ENCODE assay signal across 12 mouse cellular contexts in genomic region chr13:47336865-47337441, GRCm38 (mm10).
DNase-seq lines count a peak whose midpoint lies in the region; ATAC-seq lines count a peak whose summit lies in the region.
"Had no signal": no experiment of that assay in that cellular context is flagged by ENCODE, and none has a peak within 500 bp of the region (broad histone marks: within the 10 kb centered on the region; RNA-seq: fewer than 3 reads in every experiment).

No protein-coding gene starts in this region.

- H3K9ac ChIP-seq in embryonic facial prominence, embryonic 14.5 days (ENCODE audit: low read depth, low read length): no peak overlapping the region
- H3K9ac ChIP-seq in neural tube, embryonic 14.5 days (replicated peaks; ENCODE audit: low read depth, low read length): no peak overlapping the region
- no peak overlapping the region for H3K9ac ChIP-seq in neural tube, embryonic 15.5 days (replicated peaks)
- H3K9ac ChIP-seq in stomach, embryonic 16.5 days (ENCODE audit: low read length): no peak overlapping the region
- H3K9ac ChIP-seq: liver, embryonic 14.5 days had no signal

- ATAC-seq in embryonic facial prominence, embryonic 14.5 days (ENCODE audit: low read depth): peak; percentile 44
- ATAC-seq in neural tube, embryonic 14.5 days (ENCODE audit: low read depth): 0 out of 2 replicates have a peak, but pooled peaks have one; percentile 41
- ATAC-seq in neural tube, embryonic 15.5 days (ENCODE audit: low FRiP score): no peak
- no peak for ATAC-seq in stomach, embryonic 16.5 days (ENCODE audit: insufficient read depth, low FRiP score)
- no peak for ATAC-seq in megakaryocyte, adult 5-6 weeks (ENCODE audit: poor library complexity, severe bottlenecking)
- ATAC-seq: activated CD4-positive, CD25-positive, alpha-beta regulatory T cell, adult 4 months had no signal

- no peak overlapping the region for H3K4me2 ChIP-seq in embryonic facial prominence, embryonic 14.5 days (ENCODE audit: low read depth, low read length)
- H3K4me2 ChIP-seq in neural tube, embryonic 14.5 days (ENCODE audit: low read depth, low read length): no peak overlapping the region
- no peak overlapping the region for H3K4me2 ChIP-seq in neural tube, embryonic 15.5 days
- H3K4me2 ChIP-seq in stomach, embryonic 16.5 days (ENCODE audit: low read depth, low read length): no peak overlapping the region
- H3K4me2 ChIP-seq: heart, embryonic 11.5 days had no signal

- H3K27ac ChIP-seq in embryonic facial prominence, embryonic 14.5 days (replicated peaks; ENCODE audit: low read depth, low read length): peak overlapping the region; percentile 21; the same call in 1 of the 2 replicates
- H3K27ac ChIP-seq in embryonic facial prominence, embryonic 10.5 days (replicated peaks): no peak overlapping the region; the same call in 1 of the 2 replicates
- H3K27ac ChIP-seq in neural tube, embryonic 14.5 days (ENCODE audit: low read depth, low read length): no peak overlapping the region
- H3K27ac ChIP-seq in neural tube, embryonic 15.5 days (replicated peaks): no peak overlapping the region
- 0 out of 2 replicates have a peak overlapping the region, but pooled peaks have one; percentile 47 for H3K27ac ChIP-seq in stomach, embryonic 16.5 days (ENCODE audit: low read length)
- H3K27ac ChIP-seq: liver, embryonic 14.5 days had no signal

- H3K9me3 ChIP-seq in embryonic facial prominence, embryonic 14.5 days (ENCODE audit: control insufficient read depth, low read length): no peaks in the 10 kb centered on the region
- no peaks in the 10 kb centered on the region for H3K9me3 ChIP-seq in embryonic facial prominence, embryonic 10.5 days
- no peaks in the 10 kb centered on the region for H3K9me3 ChIP-seq in neural tube, embryonic 14.5 days (ENCODE audit: control insufficient read depth, low read length)
- no peaks in the 10 kb centered on the region for H3K9me3 ChIP-seq in neural tube, embryonic 15.5 days (replicated peaks)
- no peaks in the 10 kb centered on the region for H3K9me3 ChIP-seq in stomach, embryonic 16.5 days (replicated peaks; ENCODE audit: control insufficient read depth, low read length)

- 0 out of 2 replicates have a peak, but pooled peaks cover 7% of the 10 kb centered on the region for H3K4me1 ChIP-seq in embryonic facial prominence, embryonic 14.5 days (ENCODE audit: control insufficient read depth, insufficient read depth, low read length)
- peaks cover 12% of the 10 kb centered on the region for H3K4me1 ChIP-seq in embryonic facial prominence, embryonic 10.5 days
- no peaks in the 10 kb centered on the region for H3K4me1 ChIP-seq in neural tube, embryonic 14.5 days (ENCODE audit: control insufficient read depth, insufficient read depth, low read length)
- H3K4me1 ChIP-seq in neural tube, embryonic 15.5 days: no peaks in the 10 kb centered on the region
- peaks cover 9% of the 10 kb centered on the region; the same call in 1 of the 2 replicates for H3K4me1 ChIP-seq in stomach, embryonic 16.5 days (ENCODE audit: control insufficient read depth, insufficient read depth, low read length)

- no peak overlapping the region for H3K4me3 ChIP-seq in embryonic facial prominence, embryonic 14.5 days (ENCODE audit: low read depth, low read length)
- H3K4me3 ChIP-seq in embryonic facial prominence, embryonic 10.5 days: no peak overlapping the region
- no peak overlapping the region for H3K4me3 ChIP-seq in neural tube, embryonic 14.5 days (ENCODE audit: low read depth, low read length)
- H3K4me3 ChIP-seq in neural tube, embryonic 15.5 days (replicated peaks): no peak overlapping the region
- H3K4me3 ChIP-seq in stomach, embryonic 16.5 days (replicated peaks; ENCODE audit: low read length): no peak overlapping the region

- 79% methylated on average over 15 of the region's 15 CpGs for WGBS in embryonic facial prominence, embryonic 14.5 days
- WGBS in embryonic facial prominence, embryonic 10.5 days: 90% methylated on average over 15 of the region's 15 CpGs
- WGBS in neural tube, embryonic 14.5 days: 76% methylated on average over 15 of the region's 15 CpGs
- WGBS in neural tube, embryonic 15.5 days: 75% methylated on average over 15 of the region's 15 CpGs
- 72% methylated on average over 15 of the region's 15 CpGs for WGBS in stomach, embryonic 16.5 days

- intact Hi-C loops in left cerebral cortex, postnatal 14 days (cut with DNase I): no loop called here

- peak; percentile 40 for DNase-seq in embryonic facial prominence, embryonic 14.5 days (ENCODE audit: low spot score)
- DNase-seq in embryonic facial prominence, embryonic 10.5 days (ENCODE audit: low spot score): no peak
- DNase-seq in left cerebral cortex, postnatal 14 days (ENCODE audit: low spot score in 2 of 2): peak; percentile 26 to 52
- no peak for DNase-seq in embryo, embryonic 10 days (ENCODE audit: low spot score)
- DNase-seq: kidney, postnatal 36 days had no signal

- no peaks in the 10 kb centered on the region for H3K27me3 ChIP-seq in embryonic facial prominence, embryonic 14.5 days (replicated peaks; ENCODE audit: control insufficient read depth, insufficient read depth, low read length)
- H3K27me3 ChIP-seq in embryonic facial prominence, embryonic 10.5 days (replicated peaks; ENCODE audit: low read depth, poor library complexity, severe bottlenecking): no peaks in the 10 kb centered on the region
- H3K27me3 ChIP-seq in neural tube, embryonic 14.5 days (ENCODE audit: control insufficient read depth, insufficient read depth, low read length): no peaks in the 10 kb centered on the region
- H3K27me3 ChIP-seq in neural tube, embryonic 15.5 days (replicated peaks): no peaks in the 10 kb centered on the region
- no peaks in the 10 kb centered on the region for H3K27me3 ChIP-seq in stomach, embryonic 16.5 days (ENCODE audit: control insufficient read depth, insufficient read depth, low read length)

- no peaks in the 10 kb centered on the region for H3K36me3 ChIP-seq in embryonic facial prominence, embryonic 14.5 days (ENCODE audit: control insufficient read depth, insufficient read depth, low read length)
- H3K36me3 ChIP-seq in embryonic facial prominence, embryonic 10.5 days (replicated peaks): no peaks in the 10 kb centered on the region
- no peaks in the 10 kb centered on the region for H3K36me3 ChIP-seq in neural tube, embryonic 14.5 days (ENCODE audit: control insufficient read depth, insufficient read depth, low read length)
- H3K36me3 ChIP-seq in neural tube, embryonic 15.5 days: no peaks in the 10 kb centered on the region
- H3K36me3 ChIP-seq in stomach, embryonic 16.5 days (ENCODE audit: control insufficient read depth, insufficient read depth, low read length): no peaks in the 10 kb centered on the region

Comparison
In these comparisons a context has a peak if more than half of its experiments do, and no peak if none do; other contexts are left out.
1. ATAC-seq: peak in embryonic facial prominence, embryonic 14.5 days (single experiment) and neural tube, embryonic 14.5 days (single experiment); none in neural tube, embryonic 15.5 days (single experiment), stomach, embryonic 16.5 days (single experiment) and megakaryocyte, adult 5-6 weeks (single experiment).
2. DNase-seq: peak in embryonic facial prominence, embryonic 14.5 days (single experiment) and left cerebral cortex, postnatal 14 days (2 of 2); none in embryonic facial prominence, embryonic 10.5 days (single experiment) and embryo, embryonic 10 days (single experiment).
3. H3K27ac ChIP-seq: peak in embryonic facial prominence, embryonic 14.5 days (single experiment) and stomach, embryonic 16.5 days (single experiment); none in embryonic facial prominence, embryonic 10.5 days (single experiment), neural tube, embryonic 14.5 days (single experiment) and neural tube, embryonic 15.5 days (single experiment).